Mouse (Mus musculus): ENCODE data around the gene Lao1. TPM values are rescaled to one million over a fixed set of nuclear protein-coding genes. Genes with fewer than 3 reads are reported as not detected.
"Not testable (repeated sequence)": the region's sequence is repeated elsewhere in the genome, so short reads cannot be mapped to it uniquely, and the experiment has no call there.

The Lao1 gene
- polyA plus RNA-seq (2014; fragmentation: Nextera tagmentation; extraction: Ambion mirVana): not detected in 2 replicates

- H3K4me1 ChIP-seq (replicated peaks; ENCODE audit: control insufficient read depth, insufficient read depth, low read length): no peaks in the 10 kb centered on the region
- DNase-seq (ENCODE audit: low spot score) (no peak), ATAC-seq (replicated peaks; ENCODE audit: low FRiP score) (no peak)
- no peak within 1 kb of the TSS for H3K27ac ChIP-seq (ENCODE audit: low read depth, low read length)
- no peak within 1 kb of the TSS for H3K4me2 ChIP-seq
- 80% methylated on average over 2 of the region's 2 CpGs for WGBS
- H3K9me3 ChIP-seq (ENCODE audit: control insufficient read depth, low read length): no peaks in the 10 kb centered on the region
- H3K9ac ChIP-seq (ENCODE audit: low read depth, low read length): no peak within 1 kb of the TSS
- H3K4me3 ChIP-seq (ENCODE audit: low read depth, low read length): no peak within 1 kb of the TSS
- H3K36me3 ChIP-seq (ENCODE audit: control insufficient read depth, insufficient read depth, low read length): no peaks in the 10 kb centered on the region
- H3K27me3 ChIP-seq (replicated peaks; ENCODE audit: control insufficient read depth, insufficient read depth, low read length): no peaks in the 10 kb centered on the region
Measured at GRCm38 (mm10) chr4:118961141-118961628, at the start of gene Lao1. Gene Lao1 (plus strand): TSS chr4:118961578.

GRCm38 (mm10) chr4:118917365-118917764 lies 44.0 kb upstream of the Lao1 start, which contains the start of gene Olfr1329:
Gene Olfr1329 (minus strand): TSS chr4:118917465.
- H3K36me3 ChIP-seq (ENCODE audit: control insufficient read depth, insufficient read depth, low read length); H3K4me3 ChIP-seq (ENCODE audit: low read depth, low read length); H3K4me2 ChIP-seq; H3K9me3 ChIP-seq (ENCODE audit: control insufficient read depth, low read length); H3K27me3 ChIP-seq (replicated peaks; ENCODE audit: control insufficient read depth, insufficient read depth, low read length); ATAC-seq (replicated peaks; ENCODE audit: low FRiP score); H3K4me1 ChIP-seq (replicated peaks; ENCODE audit: control insufficient read depth, insufficient read depth, low read length); H3K27ac ChIP-seq (ENCODE audit: low read depth, low read length); H3K9ac ChIP-seq (ENCODE audit: low read depth, low read length); DNase-seq (ENCODE audit: low spot score): not testable (repeated sequence)
- WGBS: 51% methylated on average over 2 of the region's 2 CpGs

DNA sequence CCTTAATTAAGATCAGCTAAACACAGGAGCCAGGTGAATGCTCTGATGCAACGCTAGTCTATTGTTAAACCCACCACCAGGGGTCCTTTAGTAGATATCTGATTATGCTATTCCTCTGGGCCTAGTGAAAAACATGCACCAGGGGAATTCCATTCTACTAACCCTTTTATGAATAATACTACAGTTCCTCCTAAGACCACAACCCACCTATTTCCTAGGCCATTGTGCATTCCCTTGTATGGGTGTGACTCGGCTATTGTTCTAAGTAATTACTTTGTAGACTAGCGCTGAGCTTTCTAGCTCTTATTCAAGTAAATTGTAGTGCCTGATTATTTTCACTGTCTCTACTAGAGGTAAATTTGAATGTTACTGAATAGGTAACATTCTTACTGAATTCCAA lies 30.1 kb upstream of the Lao1 start:
- not testable (repeated sequence) for H3K9me3 ChIP-seq (ENCODE audit: control insufficient read depth, low read length); H3K36me3 ChIP-seq (ENCODE audit: control insufficient read depth, insufficient read depth, low read length); H3K4me3 ChIP-seq (ENCODE audit: low read depth, low read length); H3K4me1 ChIP-seq (replicated peaks; ENCODE audit: control insufficient read depth, insufficient read depth, low read length); H3K4me2 ChIP-seq; ATAC-seq (replicated peaks; ENCODE audit: low FRiP score); DNase-seq (ENCODE audit: low spot score); H3K9ac ChIP-seq (ENCODE audit: low read depth, low read length); H3K27me3 ChIP-seq (replicated peaks; ENCODE audit: control insufficient read depth, insufficient read depth, low read length); H3K27ac ChIP-seq (ENCODE audit: low read depth, low read length)
- WGBS: 81% methylated on average over 3 of the region's 3 CpGs

- WGBS: 71% methylated on average over 2 of the region's 2 CpGs
- Histone ChIP-seq H3K4me3 (ENCODE audit: low read depth, low read length) (no peak within 1 kb of the TSS), H3K4me1 (replicated peaks; ENCODE audit: control insufficient read depth, insufficient read depth, low read length) (no peaks in the 10 kb centered on the region), H3K36me3 (ENCODE audit: control insufficient read depth, insufficient read depth, low read length) (no peaks in the 10 kb centered on the region), H3K9me3 (ENCODE audit: control insufficient read depth, low read length) (no peaks in the 10 kb centered on the region), H3K9ac (ENCODE audit: low read depth, low read length) (no peak within 1 kb of the TSS), H3K27me3 (replicated peaks; ENCODE audit: control insufficient read depth, insufficient read depth, low read length) (no peaks in the 10 kb centered on the region), H3K4me2 (no peak within 1 kb of the TSS), H3K27ac (ENCODE audit: low read depth, low read length) (no peak within 1 kb of the TSS)
- DNase-seq (ENCODE audit: low spot score) (no peak), ATAC-seq (replicated peaks; ENCODE audit: low FRiP score) (no peak)
Measured at GRCm38 (mm10) chr4:118938512-118938911, 22.9 kb upstream of the Lao1 start, which contains the start of gene Olfr1328. Gene Olfr1328 (minus strand): TSS chr4:118938612.

DNA sequence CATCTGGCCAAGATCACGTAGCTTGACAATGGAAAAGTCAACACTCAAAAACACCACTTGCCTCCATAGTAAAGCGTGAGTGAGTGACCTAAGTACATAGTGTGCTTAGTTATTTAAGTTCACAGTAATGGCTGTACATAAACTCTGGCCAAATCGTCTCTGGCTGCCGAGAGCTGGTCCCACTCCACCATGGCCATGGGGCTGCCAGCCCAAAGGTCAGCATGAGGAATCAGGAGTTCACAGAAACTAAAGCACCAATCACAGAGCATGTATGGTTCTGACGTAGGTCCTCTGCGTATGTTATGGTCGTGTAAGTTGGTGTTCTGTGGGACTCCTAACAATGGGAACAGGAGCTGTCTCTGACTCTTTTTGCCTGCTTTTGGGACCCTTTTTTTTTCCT lies 2.6 kb upstream of the Lao1 start:
- 84% methylated on average over 7 of the region's 7 CpGs for WGBS
- no peak for DNase-seq (ENCODE audit: low spot score)

DNA sequence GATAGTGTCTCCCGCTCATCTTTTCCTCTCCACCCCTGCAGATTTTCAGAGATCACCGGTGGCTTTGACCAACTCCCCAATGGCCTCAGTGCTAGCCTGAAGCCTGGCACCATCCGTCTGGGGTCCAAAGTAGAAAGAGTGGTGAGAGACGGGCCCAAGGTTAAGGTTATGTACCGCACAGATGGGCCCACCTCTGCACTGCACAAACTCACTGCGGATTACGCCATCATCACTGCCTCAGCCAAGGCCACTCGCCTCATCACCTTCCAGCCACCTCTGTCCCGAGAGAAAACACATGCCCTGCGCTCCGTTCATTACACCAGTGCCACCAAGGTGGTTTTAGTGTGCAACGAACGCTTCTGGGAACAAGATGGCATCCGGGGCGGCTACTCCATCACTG lies 6.3 kb downstream of the Lao1 start:
- Histone ChIP-seq H3K4me3 (ENCODE audit: low read depth, low read length) (no peak overlapping the region), H3K36me3 (ENCODE audit: control insufficient read depth, insufficient read depth, low read length) (no peaks in the 10 kb centered on the region), H3K4me2 (no peak overlapping the region), H3K9me3 (ENCODE audit: control insufficient read depth, low read length) (no peaks in the 10 kb centered on the region), H3K27me3 (replicated peaks; ENCODE audit: control insufficient read depth, insufficient read depth, low read length) (no peaks in the 10 kb centered on the region), H3K4me1 (replicated peaks; ENCODE audit: control insufficient read depth, insufficient read depth, low read length) (no peaks in the 10 kb centered on the region), H3K9ac (ENCODE audit: low read depth, low read length) (no peak overlapping the region), H3K27ac (ENCODE audit: low read depth, low read length) (no peak overlapping the region)
- ATAC-seq (replicated peaks; ENCODE audit: low FRiP score) (no peak), DNase-seq (ENCODE audit: low spot score) (no peak)
- WGBS: 82% methylated on average over 15 of the region's 15 CpGs

More for the DNA sequence above, 2.6 kb upstream of the Lao1 start:
- no peaks in the 10 kb centered on the region for H3K4me1 ChIP-seq (replicated peaks; ENCODE audit: control insufficient read depth, insufficient read depth, low read length)
- no peaks in the 10 kb centered on the region for H3K36me3 ChIP-seq (ENCODE audit: control insufficient read depth, insufficient read depth, low read length)
- no peak overlapping the region for H3K27ac ChIP-seq (ENCODE audit: low read depth, low read length)
- H3K9ac ChIP-seq (ENCODE audit: low read depth, low read length): no peak overlapping the region
- no peak for ATAC-seq (replicated peaks; ENCODE audit: low FRiP score)
- H3K27me3 ChIP-seq (replicated peaks; ENCODE audit: control insufficient read depth, insufficient read depth, low read length): no peaks in the 10 kb centered on the region
- no peak overlapping the region for H3K4me2 ChIP-seq
- H3K9me3 ChIP-seq (ENCODE audit: control insufficient read depth, low read length): no peaks in the 10 kb centered on the region
- H3K4me3 ChIP-seq (ENCODE audit: low read depth, low read length): no peak overlapping the region

DNA sequence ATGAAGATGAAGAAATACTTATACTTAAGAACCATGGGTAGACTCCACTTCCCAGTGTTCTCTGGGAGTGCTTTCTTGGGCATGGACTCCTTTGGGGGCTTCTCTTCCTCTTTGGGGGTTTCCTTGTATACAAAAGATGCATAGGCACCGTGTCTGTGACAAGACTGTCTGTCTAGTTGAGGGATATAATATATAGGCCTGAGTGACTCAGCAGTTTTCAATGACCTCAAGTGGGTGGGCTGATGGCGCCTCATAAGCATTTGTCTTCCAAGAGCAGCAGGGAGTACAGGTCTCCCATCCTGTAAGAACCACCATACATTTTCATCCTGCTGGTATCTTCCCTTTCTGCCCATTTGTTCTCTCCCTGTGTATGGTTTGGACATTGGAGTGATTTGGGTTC lies 11.9 kb downstream of the Lao1 start:
- no peak overlapping the region for H3K9ac ChIP-seq (ENCODE audit: low read depth, low read length)
- 65% methylated on average over 2 of the region's 2 CpGs for WGBS
- H3K4me3 ChIP-seq (ENCODE audit: low read depth, low read length): no peak overlapping the region
- H3K36me3 ChIP-seq (ENCODE audit: control insufficient read depth, insufficient read depth, low read length): no peaks in the 10 kb centered on the region
- DNase-seq (ENCODE audit: low spot score) (no peak), ATAC-seq (replicated peaks; ENCODE audit: low FRiP score) (no peak)
- H3K27me3 ChIP-seq (replicated peaks; ENCODE audit: control insufficient read depth, insufficient read depth, low read length): no peaks in the 10 kb centered on the region
- no peaks in the 10 kb centered on the region for H3K9me3 ChIP-seq (ENCODE audit: control insufficient read depth, low read length)
- H3K4me1 ChIP-seq (replicated peaks; ENCODE audit: control insufficient read depth, insufficient read depth, low read length): no peaks in the 10 kb centered on the region
- H3K27ac ChIP-seq (ENCODE audit: low read depth, low read length): no peak overlapping the region
- no peak overlapping the region for H3K4me2 ChIP-seq

GRCm38 (mm10) chr4:118985291-118985690 lies 23.9 kb downstream of the Lao1 start:
- no peaks in the 10 kb centered on the region for H3K27me3 ChIP-seq (replicated peaks; ENCODE audit: control insufficient read depth, insufficient read depth, low read length)
- no peaks in the 10 kb centered on the region for H3K4me1 ChIP-seq (replicated peaks; ENCODE audit: control insufficient read depth, insufficient read depth, low read length)
- DNase-seq (ENCODE audit: low spot score) (no peak), ATAC-seq (replicated peaks; ENCODE audit: low FRiP score) (no peak)
- H3K27ac ChIP-seq (ENCODE audit: low read depth, low read length): no peak overlapping the region
- 0 out of 2 replicates have a peak, but pooled peaks cover 2% of the 10 kb centered on the region for H3K9me3 ChIP-seq (ENCODE audit: control insufficient read depth, low read length)
- H3K4me3 ChIP-seq (ENCODE audit: low read depth, low read length): no peak overlapping the region
- no peak overlapping the region for H3K4me2 ChIP-seq
- no peaks in the 10 kb centered on the region for H3K36me3 ChIP-seq (ENCODE audit: control insufficient read depth, insufficient read depth, low read length)
- 78% methylated on average over 4 of the region's 4 CpGs for WGBS
- H3K9ac ChIP-seq (ENCODE audit: low read depth, low read length): no peak overlapping the region

DNA sequence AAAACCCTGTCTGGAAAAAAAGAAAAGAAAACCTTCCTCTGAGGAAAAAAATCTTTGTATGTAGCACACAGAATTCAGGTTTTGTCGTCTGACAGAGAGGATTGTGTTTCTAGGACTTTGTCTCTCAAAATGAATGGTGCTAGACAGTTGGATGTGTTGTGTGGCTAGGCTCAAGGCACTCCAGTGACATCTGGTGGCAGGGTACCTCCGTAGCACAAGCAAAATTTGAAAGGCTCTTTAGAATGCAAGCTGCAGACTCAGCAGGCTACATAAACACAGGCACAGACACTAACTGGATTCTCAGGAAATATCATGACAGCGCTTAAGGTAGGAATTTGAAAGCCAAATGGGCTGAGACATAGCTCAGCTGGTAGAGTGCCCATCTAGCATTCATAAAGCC lies 27.2 kb downstream of the Lao1 start:
- WGBS: 6% methylated on average over 3 of the region's 3 CpGs
- Histone ChIP-seq H3K4me2 (no peak overlapping the region), H3K9me3 (ENCODE audit: control insufficient read depth, low read length) (0 out of 2 replicates have a peak, but pooled peaks cover 2% of the 10 kb centered on the region), H3K9ac (ENCODE audit: low read depth, low read length) (no peak overlapping the region), H3K36me3 (ENCODE audit: control insufficient read depth, insufficient read depth, low read length) (no peaks in the 10 kb centered on the region), H3K4me1 (replicated peaks; ENCODE audit: control insufficient read depth, insufficient read depth, low read length) (no peaks in the 10 kb centered on the region), H3K4me3 (ENCODE audit: low read depth, low read length) (no peak overlapping the region), H3K27me3 (replicated peaks; ENCODE audit: control insufficient read depth, insufficient read depth, low read length) (no peaks in the 10 kb centered on the region), H3K27ac (ENCODE audit: low read depth, low read length) (no peak overlapping the region)
- ATAC-seq (replicated peaks; ENCODE audit: low FRiP score) (no peak), DNase-seq (ENCODE audit: low spot score) (no peak)

Data from liver, embryonic 11.5 days (tissue).